Mouse (Mus musculus) hindbrain, embryonic 15.5 days (tissue): ENCODE data around the gene Olfr629. TPM values are rescaled to one million over a fixed set of nuclear protein-coding genes. Genes with fewer than 3 reads are reported as not detected.
"Not testable (repeated sequence)": the region's sequence is repeated elsewhere in the genome, so short reads cannot be mapped to it uniquely, and the experiment has no call there.

Source experiments
- ATAC-seq: fragments of 200-750 bp; cut with Nextera tagmentation; 2 replicates; pipeline ENCODE4 v1.8.0; 2017; ENCODE audit warnings: low read depth, moderate number of reproducible peaks, moderate TSS enrichment; ENCODE audit not compliant: low FRiP score
- H3K27ac ChIP-seq: fragments of 300-500 bp; sonication (generic); replicated peaks from 2 replicates; pipeline ENCODE4 v1.5.1; 2015; ENCODE audit warnings: mild to moderate bottlenecking, inconsistent platforms
- H3K27me3 ChIP-seq: fragments of 300-500 bp; sonication (generic); 2 replicates; pipeline ENCODE4 v1.6.1; 2015; ENCODE audit warnings: control low read depth, inconsistent platforms
- H3K36me3 ChIP-seq: fragments of 300-500 bp; sonication (generic); 2 replicates; pipeline ENCODE4 v1.6.1; 2015; ENCODE audit warnings: control low read depth, inconsistent platforms
- H3K4me1 ChIP-seq: fragments of 300-500 bp; sonication (generic); replicated peaks from 2 replicates; pipeline ENCODE4 v1.6.1; 2015; ENCODE audit warnings: control low read depth, inconsistent platforms
- H3K4me2 ChIP-seq: fragments of 300-500 bp; sonication (generic); 2 replicates; pipeline ENCODE4 v1.6.1; 2015; ENCODE audit warnings: moderate library complexity, mild to moderate bottlenecking, inconsistent platforms
- H3K4me3 ChIP-seq: fragments of 300-500 bp; sonication (generic); 2 replicates; pipeline ENCODE4 v1.5.1; 2015; ENCODE audit warnings: mild to moderate bottlenecking, inconsistent platforms
- H3K9ac ChIP-seq: fragments of 300-500 bp; sonication (generic); 2 replicates; pipeline ENCODE4 v1.6.1; 2015; ENCODE audit warnings: inconsistent platforms
- H3K9me3 ChIP-seq: fragments of 300-500 bp; sonication (generic); 2 replicates; pipeline ENCODE4 v1.6.1; 2016; ENCODE audit warnings: control low read depth, inconsistent platforms
- WGBS: fragments of 180-500 bp; shearing (Covaris S2); methylation state at CpG from one replicate; pipeline ENCODE4 v1.1.7; 2015; 5-methylcytosine and 5-hydroxymethylcytosine counted together
- polyA plus RNA-seq: library from polyadenylated mRNA; unstranded; fragments of >200 nt; fragmentation: Nextera tagmentation; extraction: Ambion mirVana; gene quantifications from 2 replicates; pipeline ENCODE4 v1.2.1, GENCODE M21; 2015

Olfr629 gene
- polyA plus RNA-seq: not detected in 2 replicates

GRCm38 (mm10) chr7:103744843-103745242, at the start of gene Olfr629:
TSS of gene Olfr629 (minus strand) at chr7:103744943.
- no peak within 1 kb of the TSS for H3K27ac ChIP-seq
- H3K36me3 ChIP-seq: no peaks in the 10 kb centered on the region
- H3K27me3 ChIP-seq: no peaks in the 10 kb centered on the region
- H3K4me2 ChIP-seq: no peak within 1 kb of the TSS
- WGBS: 79% methylated on average over 2 of the region's 2 CpGs
- H3K4me1 ChIP-seq: no peaks in the 10 kb centered on the region
- no peaks in the 10 kb centered on the region for H3K9me3 ChIP-seq
- no peak for ATAC-seq
- no peak within 1 kb of the TSS for H3K9ac ChIP-seq
- H3K4me3 ChIP-seq: no peak within 1 kb of the TSS

GRCm38 (mm10) chr7:103792669-103793388, 48.1 kb upstream of the Olfr629 start:
- WGBS: 24% methylated on average over 4 of the region's 4 CpGs
- ATAC-seq: no peak
- H3K4me2 ChIP-seq: no peak overlapping the region
- H3K36me3 ChIP-seq: no peaks in the 10 kb centered on the region
- no peaks in the 10 kb centered on the region for H3K27me3 ChIP-seq
- no peak overlapping the region for H3K9ac ChIP-seq
- no peak overlapping the region for H3K27ac ChIP-seq
- no peaks in the 10 kb centered on the region for H3K4me1 ChIP-seq
- H3K9me3 ChIP-seq: no peaks in the 10 kb centered on the region
- H3K4me3 ChIP-seq: no peak overlapping the region

GRCm38 (mm10) chr7:103791721-103792120, 47.0 kb upstream of the Olfr629 start, which contains the start of gene Olfr67:
TSS of gene Olfr67 (minus strand) at chr7:103791821.
- Histone ChIP-seq H3K27me3 (no peaks in the 10 kb centered on the region), H3K27ac (no peak within 1 kb of the TSS), H3K4me2 (no peak within 1 kb of the TSS), H3K9ac (no peak within 1 kb of the TSS), H3K4me1 (no peaks in the 10 kb centered on the region), H3K36me3 (no peaks in the 10 kb centered on the region), H3K4me3 (no peak within 1 kb of the TSS), H3K9me3 (no peaks in the 10 kb centered on the region)
- WGBS: 75% methylated on average over 3 of the region's 3 CpGs
- no peak for ATAC-seq

- WGBS: 71% methylated on average over 3 of the region's 3 CpGs
- ATAC-seq: no peak
- Histone ChIP-seq H3K4me1 (no peaks in the 10 kb centered on the region), H3K4me2 (no peak within 1 kb of the TSS), H3K9ac (no peak within 1 kb of the TSS), H3K4me3 (no peak within 1 kb of the TSS), H3K27me3 (no peaks in the 10 kb centered on the region), H3K9me3 (no peaks in the 10 kb centered on the region), H3K27ac (no peak within 1 kb of the TSS), H3K36me3 (no peaks in the 10 kb centered on the region)
Measured at GRCm38 (mm10) chr7:103779598-103779997, 34.9 kb upstream of the Olfr629 start, which contains the start of gene Olfr68. TSS of gene Olfr68 (minus strand) at chr7:103779698.

- H3K9me3 ChIP-seq, H3K36me3 ChIP-seq, H3K4me2 ChIP-seq, H3K27me3 ChIP-seq, H3K4me3 ChIP-seq, H3K4me1 ChIP-seq, ATAC-seq, H3K27ac ChIP-seq, H3K9ac ChIP-seq: not testable (repeated sequence)
- WGBS: 88% methylated on average over 4 of the region's 4 CpGs
Measured at GRCm38 (mm10) chr7:103777652-103778051, 32.9 kb upstream of the Olfr629 start.

- H3K4me1 ChIP-seq: no peaks in the 10 kb centered on the region
- no peaks in the 10 kb centered on the region for H3K9me3 ChIP-seq
- no peaks in the 10 kb centered on the region for H3K27me3 ChIP-seq
- no peak within 1 kb of the TSS for H3K4me3 ChIP-seq
- H3K36me3 ChIP-seq: no peaks in the 10 kb centered on the region
- WGBS: 84% methylated on average over 2 of the region's 2 CpGs
- no peak within 1 kb of the TSS for H3K9ac ChIP-seq
- no peak for ATAC-seq
- H3K4me2 ChIP-seq: no peak within 1 kb of the TSS
- no peak within 1 kb of the TSS for H3K27ac ChIP-seq
Measured at GRCm38 (mm10) chr7:103771494-103771893, 26.8 kb upstream of the Olfr629 start, which contains the start of gene Olfr69. TSS of gene Olfr69 (minus strand) at chr7:103771594.

- not testable (repeated sequence) for H3K9me3 ChIP-seq, H3K4me3 ChIP-seq, H3K36me3 ChIP-seq, ATAC-seq, H3K4me1 ChIP-seq, H3K9ac ChIP-seq, H3K27me3 ChIP-seq, H3K27ac ChIP-seq, H3K4me2 ChIP-seq
- WGBS: 93% methylated on average over 6 of the region's 6 CpGs
Measured at GRCm38 (mm10) chr7:103767687-103768086, 22.9 kb upstream of the Olfr629 start.

GRCm38 (mm10) chr7:103762212-103762611, 17.5 kb upstream of the Olfr629 start:
- H3K27ac ChIP-seq, H3K4me1 ChIP-seq, ATAC-seq, H3K27me3 ChIP-seq, H3K36me3 ChIP-seq, H3K4me2 ChIP-seq, H3K9me3 ChIP-seq, H3K4me3 ChIP-seq, H3K9ac ChIP-seq: not testable (repeated sequence)
- WGBS: 90% methylated on average over 6 of the region's 6 CpGs

GRCm38 (mm10) chr7:103757233-103757632, 12.5 kb upstream of the Olfr629 start, which contains the start of gene Olfr630:
TSS of gene Olfr630 (minus strand) at chr7:103757333.
- Histone ChIP-seq H3K4me2 (no peak within 1 kb of the TSS), H3K4me3 (no peak within 1 kb of the TSS), H3K9me3 (no peaks in the 10 kb centered on the region), H3K9ac (no peak within 1 kb of the TSS), H3K27me3 (no peaks in the 10 kb centered on the region), H3K27ac (no peak within 1 kb of the TSS), H3K36me3 (no peaks in the 10 kb centered on the region), H3K4me1 (no peaks in the 10 kb centered on the region)
- 49% methylated on average over 2 of the region's 2 CpGs for WGBS
- no peak for ATAC-seq

- no peaks in the 10 kb centered on the region for H3K9me3 ChIP-seq
- no peak within 1 kb of the TSS for H3K9ac ChIP-seq
- no peak within 1 kb of the TSS for H3K4me3 ChIP-seq
- no peaks in the 10 kb centered on the region for H3K4me1 ChIP-seq
- H3K27ac ChIP-seq: no peak within 1 kb of the TSS
- no peaks in the 10 kb centered on the region for H3K36me3 ChIP-seq
- no peak for ATAC-seq
- 84% methylated on average over 1 of the region's 1 CpGs for WGBS
- H3K27me3 ChIP-seq: no peaks in the 10 kb centered on the region
- H3K4me2 ChIP-seq: no peak within 1 kb of the TSS
Measured at GRCm38 (mm10) chr7:103730074-103730473, 14.7 kb downstream of the Olfr629 start, which contains the start of gene Olfr628. TSS of gene Olfr628 (plus strand) at chr7:103730374.

GRCm38 (mm10) chr7:103716398-103716797, 28.3 kb downstream of the Olfr629 start:
- H3K4me2 ChIP-seq, H3K27me3 ChIP-seq, H3K4me1 ChIP-seq, H3K27ac ChIP-seq, ATAC-seq, H3K9ac ChIP-seq, H3K36me3 ChIP-seq, H3K9me3 ChIP-seq, H3K4me3 ChIP-seq: not testable (repeated sequence)
- WGBS: 96% methylated on average over 1 of the region's 1 CpGs

- no peaks in the 10 kb centered on the region for H3K9me3 ChIP-seq
- H3K4me1 ChIP-seq: no peaks in the 10 kb centered on the region
- no peak within 1 kb of the TSS for H3K4me3 ChIP-seq
- H3K27ac ChIP-seq: no peak within 1 kb of the TSS
- H3K4me2 ChIP-seq: no peak within 1 kb of the TSS
- no peaks in the 10 kb centered on the region for H3K36me3 ChIP-seq
- H3K9ac ChIP-seq: no peak within 1 kb of the TSS
- ATAC-seq: no peak
- no peaks in the 10 kb centered on the region for H3K27me3 ChIP-seq
Measured at GRCm38 (mm10) chr7:103714371-103714770, 30.4 kb downstream of the Olfr629 start, which contains the start of gene Olfr243. TSS of gene Olfr243 (plus strand) at chr7:103714671.
